Mouse (Mus musculus) G1E (cell line): ENCODE measurements around the gene Mcub. TPM values are rescaled to one million over a fixed set of nuclear protein-coding genes. Genes with fewer than 3 reads are reported as not detected.

ENCODE experiments used
- ATAC-seq: 2 replicates; pipeline ENCODE4 v1.8.0; 2016; ENCODE audit warnings: mild to moderate bottlenecking; ENCODE audit not compliant: insufficient number of reproducible peaks, poor library complexity, low FRiP score, severe bottlenecking; ENCODE audit errors: extremely low read depth
- DNase-seq: peaks from one replicate; pipeline ENCODE4 v3.0.0; 2012; ENCODE audit warnings: low spot score
- H3K27me3 ChIP-seq: 2 replicates; pipeline ENCODE4 v1.6.1; 2012; ENCODE audit warnings: mild to moderate bottlenecking, low read length, inconsistent platforms; ENCODE audit not compliant: insufficient read depth
- H3K36me3 ChIP-seq: replicated peaks from 2 replicates; pipeline ENCODE3; 2012; ENCODE audit warnings: mild to moderate bottlenecking, inconsistent platforms
- H3K4me1 ChIP-seq: 2 replicates; pipeline ENCODE4 v1.6.1; 2012; ENCODE audit warnings: low read depth, low read length, inconsistent platforms, mixed read lengths; ENCODE audit not compliant: insufficient read depth
- H3K4me3 ChIP-seq: 2 replicates; pipeline ENCODE4 v1.5.1; 2012; ENCODE audit warnings: low read depth, mild to moderate bottlenecking, inconsistent platforms, low read length, moderate library complexity, mixed read lengths
- H3K9me3 ChIP-seq: replicated peaks from 2 replicates; pipeline ENCODE4 v1.6.1; 2012; ENCODE audit warnings: inconsistent platforms
- CTCF ChIP-seq: IDR thresholded peaks from 2 replicates; pipeline ENCODE4 v1.5.1; 2012; ENCODE audit warnings: low read depth, low read length, inconsistent platforms, mixed read lengths
- GATA1 ChIP-seq: IDR thresholded peaks from 2 replicates; pipeline ENCODE4 v1.6.1; 2012; ENCODE audit warnings: borderline replicate concordance, low read length, inconsistent platforms, mixed read lengths
- GATA2 ChIP-seq: IDR thresholded peaks from 2 replicates; pipeline ENCODE4 v1.6.1; 2012; ENCODE audit warnings: low read depth, low read length, inconsistent platforms, borderline replicate concordance
- POLR2AphosphoS5 ChIP-seq: IDR thresholded peaks from 2 replicates; pipeline ENCODE4 v1.6.1; 2012; ENCODE audit warnings: low read depth, low read length, inconsistent platforms; ENCODE audit not compliant: insufficient replicate concordance
- TAL1 ChIP-seq: conservative IDR thresholded peaks from 2 replicates; pipeline ENCODE4 v1.6.1; 2012; ENCODE audit warnings: low read depth, low read length, inconsistent platforms, mixed read lengths
- polyA plus RNA-seq: library from polyadenylated mRNA; stranded (reverse); fragments of >175 nt; gene quantifications from 2 replicates; pipeline ENCODE4 v1.2.3, GENCODE M21; 2012
- total RNA-seq, 2 experiments: library from RNA; stranded (forward) in 1 of 2; stranded (reverse) in 1 of 2; fragments of 200-1000 nt in 1 of 2; fragments of >200 nt in 1 of 2; fragmentation: Nextera tagmentation in 1 of 2; gene quantifications; 2 replicates each; pipeline ENCODE4 v1.2.3; 2014 to 2017

Gene Mcub
- total and polyA plus RNA-seq, 3 experiments, result not detected

GRCm38 (mm10) chr3:129896591-129896990 lies 73.4 kb downstream of the Mcub start:
- H3K9me3 ChIP-seq, result no peaks in the 10 kb centered on the region
- H3K27me3 ChIP-seq, result no peaks in the 10 kb centered on the region
- no peak overlapping the region for H3K4me3 ChIP-seq
- no peak for ATAC-seq
- peaks cover 74% of the 10 kb centered on the region for H3K36me3 ChIP-seq
- peaks cover 44% of the 10 kb centered on the region for H3K4me1 ChIP-seq
- no peak for DNase-seq
- TF ChIP-seq POLR2AphosphoS5 (no peak), CTCF (no peak), GATA1 (no peak), GATA2 (no peak), TAL1 (no peak)

GRCm38 (mm10) chr3:129893143-129893542 lies 76.9 kb downstream of the Mcub start:
- Histone ChIP-seq H3K4me1 (peaks cover 36% of the 10 kb centered on the region), H3K4me3 (no peak overlapping the region), H3K27me3 (no peaks in the 10 kb centered on the region), H3K9me3 (no peaks in the 10 kb centered on the region), H3K36me3 (peaks cover 90% of the 10 kb centered on the region)
- ATAC-seq, result no peak
- TF ChIP-seq GATA1, result no peak
- TF ChIP-seq TAL1, result no peak
- no peak for TF ChIP-seq CTCF
- no peak for DNase-seq

- DNase-seq (no peak), ATAC-seq (no peak)
- H3K9me3 ChIP-seq, result no peaks in the 10 kb centered on the region
- no peaks in the 10 kb centered on the region for H3K27me3 ChIP-seq
- peaks cover 35% of the 10 kb centered on the region for H3K4me1 ChIP-seq
- peaks cover 86% of the 10 kb centered on the region for H3K36me3 ChIP-seq
- no peak overlapping the region for H3K4me3 ChIP-seq
- TF ChIP-seq GATA1 (no peak), GATA2 (no peak), TAL1 (no peak), CTCF (no peak), POLR2AphosphoS5 (no peak)
These were observed 78.0 kb downstream of the Mcub start for GRCm38 (mm10) chr3:129892003-129892402.

GRCm38 (mm10) chr3:129887779-129888517 lies 82.1 kb downstream of the Mcub start:
- Histone ChIP-seq H3K4me3 (no peak overlapping the region), H3K4me1 (peaks cover 62% of the 10 kb centered on the region), H3K9me3 (no peaks in the 10 kb centered on the region), H3K27me3 (no peaks in the 10 kb centered on the region), H3K36me3 (peaks cover 83% of the 10 kb centered on the region)
- TF ChIP-seq GATA1, result no peak
- DNase-seq (no peak), ATAC-seq (no peak)

- TF ChIP-seq GATA2, result no peak
- no peak for TF ChIP-seq GATA1
- no peak for TF ChIP-seq CTCF
- TF ChIP-seq TAL1, result no peak
- TF ChIP-seq POLR2AphosphoS5, result no peak
- H3K36me3 ChIP-seq, result peaks cover 81% of the 10 kb centered on the region
- H3K4me1 ChIP-seq, result peaks cover 64% of the 10 kb centered on the region
- no peaks in the 10 kb centered on the region for H3K9me3 ChIP-seq
- ATAC-seq (no peak), DNase-seq (no peak)
- no peaks in the 10 kb centered on the region for H3K27me3 ChIP-seq
- H3K4me3 ChIP-seq, result no peak overlapping the region
These were observed 83.6 kb downstream of the Mcub start for GRCm38 (mm10) chr3:129886430-129886829.

- TF ChIP-seq TAL1 (no peak), CTCF (no peak), GATA1 (no peak), GATA2 (no peak), POLR2AphosphoS5 (no peak)
- Histone ChIP-seq H3K4me3 (peak overlapping the region; percentile 14; the same call in 1 of the 2 replicates), H3K27me3 (no peaks in the 10 kb centered on the region), H3K36me3 (peaks cover 77% of the 10 kb centered on the region), H3K4me1 (peaks cover 67% of the 10 kb centered on the region), H3K9me3 (no peaks in the 10 kb centered on the region)
- peak; percentile 36; the same call in 1 of the 2 replicates for ATAC-seq
- DNase-seq, result no peak
These were observed 84.4 kb downstream of the Mcub start for GRCm38 (mm10) chr3:129885577-129885976.
